Mouse (Mus musculus): ENCODE measurements around the gene Nubpl. TPM values are rescaled to one million over a fixed set of nuclear protein-coding genes. Genes with fewer than 3 reads are reported as not detected.

Gene Nubpl
- polyA plus RNA-seq, 1 experiment = 6.4 TPM

- TF ChIP-seq MAX (IDR thresholded peaks at IDR 0.05) (no peak), USF1 (IDR thresholded peaks at IDR 0.05; ENCODE audit: low read depth) (no peak), FOSL1 (IDR thresholded peaks at IDR 0.05; ENCODE audit: insufficient read depth, low read length, poor library complexity, severe bottlenecking) (no peak)
- Histone ChIP-seq H3K79me3 (ENCODE audit: low read depth) (no peaks in the 10 kb centered on the region), H3ac (ENCODE audit: control insufficient read depth, insufficient read length, low read depth) (no peak overlapping the region), H3K27me3 (ENCODE audit: control insufficient read depth, insufficient read depth, insufficient read length) (no peaks in the 10 kb centered on the region), H3K36me3 (ENCODE audit: control insufficient read depth, insufficient read depth) (no peaks in the 10 kb centered on the region), H3K79me2 (ENCODE audit: control insufficient read depth, insufficient read depth) (no peaks in the 10 kb centered on the region), H3K4me3 (ENCODE audit: insufficient read depth, poor library complexity, severe bottlenecking) (no peak overlapping the region)
Observed at GRCm38 (mm10) chr12:52129072-52129471, 31.5 kb downstream of the Nubpl start.

- H3K4me3 ChIP-seq (ENCODE audit: insufficient read depth, poor library complexity, severe bottlenecking) = no peak overlapping the region
- no peak for TF ChIP-seq MAX (IDR thresholded peaks at IDR 0.05)
- TF ChIP-seq MYOD1 (IDR thresholded peaks at IDR 0.05; ENCODE audit: control insufficient read depth, insufficient read length, low read depth) = no peak
- no peak for TF ChIP-seq MYOG (IDR thresholded peaks at IDR 0.05; ENCODE audit: control insufficient read depth, extremely low read depth, insufficient read length)
- no peak for TF ChIP-seq USF1 (IDR thresholded peaks at IDR 0.05; ENCODE audit: low read depth)
- no peak for TF ChIP-seq FOSL1 (IDR thresholded peaks at IDR 0.05; ENCODE audit: insufficient read depth, low read length, poor library complexity, severe bottlenecking)
- TF ChIP-seq CTCF (IDR thresholded peaks at IDR 0.05; ENCODE audit: control insufficient read depth, insufficient read depth, insufficient read length) = no peak
- no peak for TF ChIP-seq CEBPB (IDR thresholded peaks at IDR 0.05; ENCODE audit: low read depth)
- H3K79me2 ChIP-seq (ENCODE audit: control insufficient read depth, insufficient read depth) = no peaks in the 10 kb centered on the region
- H3K79me3 ChIP-seq (ENCODE audit: low read depth) = no peaks in the 10 kb centered on the region
- no peaks in the 10 kb centered on the region for H3K27me3 ChIP-seq (ENCODE audit: control insufficient read depth, insufficient read depth, insufficient read length)
- no peaks in the 10 kb centered on the region for H3K36me3 ChIP-seq (ENCODE audit: control insufficient read depth, insufficient read depth)
- H3ac ChIP-seq (ENCODE audit: control insufficient read depth, insufficient read length, low read depth) = no peak overlapping the region
Observed at GRCm38 (mm10) chr12:52132256-52132655, 34.7 kb downstream of the Nubpl start.

- TF ChIP-seq MAX (IDR thresholded peaks at IDR 0.05) (no peak), USF1 (IDR thresholded peaks at IDR 0.05; ENCODE audit: low read depth) (no peak), CTCF (IDR thresholded peaks at IDR 0.05; ENCODE audit: control insufficient read depth, insufficient read depth, insufficient read length) (no peak)
- Histone ChIP-seq H3K79me3 (ENCODE audit: low read depth) (no peaks in the 10 kb centered on the region), H3ac (ENCODE audit: control insufficient read depth, insufficient read length, low read depth) (no peak overlapping the region)
Observed at GRCm38 (mm10) chr12:52138296-52138695, 40.8 kb downstream of the Nubpl start.

DNA sequence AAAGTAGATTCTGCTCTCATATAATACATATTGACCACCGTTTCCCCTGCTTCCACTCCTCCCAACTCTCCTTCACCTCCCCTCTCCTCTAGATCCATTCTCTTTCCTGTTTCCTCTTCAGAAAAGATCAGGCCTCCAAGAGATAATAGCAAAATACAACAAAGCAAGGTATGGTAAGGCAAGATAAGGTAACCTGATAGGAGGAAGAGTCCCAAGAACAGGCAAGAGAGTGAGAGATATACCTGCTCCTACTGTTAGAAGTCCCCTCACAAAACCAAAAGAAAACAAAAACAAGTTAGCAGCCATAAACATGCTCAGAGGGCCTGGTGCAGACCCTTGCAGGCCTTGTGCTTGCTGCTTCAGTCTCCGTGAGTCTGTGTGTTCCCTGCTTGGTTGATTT, 49.1 kb downstream of the Nubpl start:
- no peak overlapping the region for H3ac ChIP-seq (ENCODE audit: control insufficient read depth, insufficient read length, low read depth)
- H3K36me3 ChIP-seq (ENCODE audit: control insufficient read depth, insufficient read depth) = peaks cover 6% of the 10 kb centered on the region
- no peaks in the 10 kb centered on the region for H3K79me2 ChIP-seq (ENCODE audit: control insufficient read depth, insufficient read depth)

More at GRCm38 (mm10) chr12:52138296-52138695, 40.8 kb downstream of the Nubpl start:
- H3K4me3 ChIP-seq (ENCODE audit: insufficient read depth, poor library complexity, severe bottlenecking) = no peak overlapping the region
- H3K79me2 ChIP-seq (ENCODE audit: control insufficient read depth, insufficient read depth) = no peaks in the 10 kb centered on the region
- no peaks in the 10 kb centered on the region for H3K36me3 ChIP-seq (ENCODE audit: control insufficient read depth, insufficient read depth)
- no peaks in the 10 kb centered on the region for H3K27me3 ChIP-seq (ENCODE audit: control insufficient read depth, insufficient read depth, insufficient read length)

DNA sequence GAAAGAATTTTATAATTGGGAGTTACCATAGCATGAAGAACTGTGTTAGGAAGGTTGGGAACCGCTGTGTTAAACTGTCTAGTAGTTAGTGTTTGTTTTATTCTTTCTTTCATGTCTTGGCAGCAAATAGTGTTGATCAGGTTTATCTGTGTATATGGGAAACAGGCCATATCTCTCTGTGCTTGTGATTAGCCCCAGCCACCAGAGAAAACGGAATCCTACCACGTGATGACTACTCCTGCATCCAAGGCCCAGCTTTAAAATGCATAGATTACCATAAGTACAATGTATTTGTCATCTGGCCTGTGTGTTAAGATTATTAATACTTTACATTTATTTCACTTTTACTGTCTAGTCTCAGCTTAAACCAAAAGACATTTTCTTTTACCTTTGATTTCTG, 51.9 kb downstream of the Nubpl start:
- Histone ChIP-seq H3K36me3 (ENCODE audit: control insufficient read depth, insufficient read depth) (peaks cover under 1% of the 10 kb centered on the region), H3ac (ENCODE audit: control insufficient read depth, insufficient read length, low read depth) (no peak overlapping the region), H3K27me3 (ENCODE audit: control insufficient read depth, insufficient read depth, insufficient read length) (no peaks in the 10 kb centered on the region), H3K79me3 (ENCODE audit: low read depth) (no peaks in the 10 kb centered on the region), H3K79me2 (ENCODE audit: control insufficient read depth, insufficient read depth) (no peaks in the 10 kb centered on the region), H3K4me3 (ENCODE audit: insufficient read depth, poor library complexity, severe bottlenecking) (no peak overlapping the region)
- no peak for TF ChIP-seq USF1 (IDR thresholded peaks at IDR 0.05; ENCODE audit: low read depth)
- no peak for TF ChIP-seq CTCF (IDR thresholded peaks at IDR 0.05; ENCODE audit: control insufficient read depth, insufficient read depth, insufficient read length)
- TF ChIP-seq MYOD1 (IDR thresholded peaks at IDR 0.05; ENCODE audit: control insufficient read depth, insufficient read length, low read depth) = no peak
- no peak for TF ChIP-seq CEBPB (IDR thresholded peaks at IDR 0.05; ENCODE audit: low read depth)
- no peak for TF ChIP-seq FOSL1 (IDR thresholded peaks at IDR 0.05; ENCODE audit: insufficient read depth, low read length, poor library complexity, severe bottlenecking)
- TF ChIP-seq MYOG (IDR thresholded peaks at IDR 0.05; ENCODE audit: control insufficient read depth, extremely low read depth, insufficient read length) = no peak
- no peak for TF ChIP-seq MAX (IDR thresholded peaks at IDR 0.05)

More for the DNA sequence above, 49.1 kb downstream of the Nubpl start:
- Histone ChIP-seq H3K79me3 (ENCODE audit: low read depth) (no peaks in the 10 kb centered on the region), H3K4me3 (ENCODE audit: insufficient read depth, poor library complexity, severe bottlenecking) (no peak overlapping the region), H3K27me3 (ENCODE audit: control insufficient read depth, insufficient read depth, insufficient read length) (no peaks in the 10 kb centered on the region)
- TF ChIP-seq MAX (IDR thresholded peaks at IDR 0.05) = no peak
- TF ChIP-seq CEBPB (IDR thresholded peaks at IDR 0.05; ENCODE audit: low read depth) = no peak
- no peak for TF ChIP-seq MYOG (IDR thresholded peaks at IDR 0.05; ENCODE audit: control insufficient read depth, extremely low read depth, insufficient read length)

DNA sequence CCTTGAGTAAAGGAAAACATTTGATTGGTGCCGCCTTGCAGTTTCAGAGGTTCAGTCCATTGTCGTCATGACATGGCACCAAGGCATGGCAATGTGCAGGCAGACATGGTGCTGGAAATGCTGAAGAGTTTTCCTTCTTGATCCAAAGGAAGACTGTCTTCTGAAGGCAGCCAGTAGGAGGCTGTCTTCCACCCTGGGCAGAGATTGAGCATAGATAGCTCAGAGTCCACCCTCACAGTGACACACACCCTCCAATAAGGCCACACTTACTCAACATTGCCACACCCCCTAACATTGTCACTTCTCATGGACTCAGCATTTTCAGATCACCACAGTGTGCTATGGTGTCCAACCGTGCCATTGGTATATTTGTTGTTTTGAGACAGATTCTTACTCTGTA, 54.5 kb downstream of the Nubpl start:
- no peak overlapping the region for H3K4me3 ChIP-seq (ENCODE audit: insufficient read depth, poor library complexity, severe bottlenecking)
- no peaks in the 10 kb centered on the region for H3K27me3 ChIP-seq (ENCODE audit: control insufficient read depth, insufficient read depth, insufficient read length)
- no peak overlapping the region for H3ac ChIP-seq (ENCODE audit: control insufficient read depth, insufficient read length, low read depth)
- H3K79me2 ChIP-seq (ENCODE audit: control insufficient read depth, insufficient read depth) = no peaks in the 10 kb centered on the region
- no peaks in the 10 kb centered on the region for H3K36me3 ChIP-seq (ENCODE audit: control insufficient read depth, insufficient read depth)
- no peaks in the 10 kb centered on the region for H3K79me3 ChIP-seq (ENCODE audit: low read depth)
- TF ChIP-seq CEBPB (IDR thresholded peaks at IDR 0.05; ENCODE audit: low read depth) = no peak
- no peak for TF ChIP-seq CTCF (IDR thresholded peaks at IDR 0.05; ENCODE audit: control insufficient read depth, insufficient read depth, insufficient read length)
- TF ChIP-seq MYOD1 (IDR thresholded peaks at IDR 0.05; ENCODE audit: control insufficient read depth, insufficient read length, low read depth) = no peak
- TF ChIP-seq MAX (IDR thresholded peaks at IDR 0.05) = no peak
- no peak for TF ChIP-seq USF1 (IDR thresholded peaks at IDR 0.05; ENCODE audit: low read depth)
- no peak for TF ChIP-seq MYOG (IDR thresholded peaks at IDR 0.05; ENCODE audit: control insufficient read depth, extremely low read depth, insufficient read length)
- no peak for TF ChIP-seq FOSL1 (IDR thresholded peaks at IDR 0.05; ENCODE audit: insufficient read depth, low read length, poor library complexity, severe bottlenecking)

Measured in C2C12 (cell line).